Mouse (Mus musculus) G1E (cell line): ENCODE results near the gene 1810049J17Rik.

ENCODE experiments used
- CTCF ChIP-seq: IDR thresholded peaks from 2 replicates; pipeline ENCODE4 v1.5.1; 2012; ENCODE audit warnings: low read depth, low read length, inconsistent platforms, mixed read lengths
- GATA1 ChIP-seq: IDR thresholded peaks from 2 replicates; pipeline ENCODE4 v1.6.1; 2012; ENCODE audit warnings: borderline replicate concordance, low read length, inconsistent platforms, mixed read lengths
- GATA2 ChIP-seq: IDR thresholded peaks from 2 replicates; pipeline ENCODE4 v1.6.1; 2012; ENCODE audit warnings: low read depth, low read length, inconsistent platforms, borderline replicate concordance
- POLR2AphosphoS5 ChIP-seq: IDR thresholded peaks from 2 replicates; pipeline ENCODE4 v1.6.1; 2012; ENCODE audit warnings: low read depth, low read length, inconsistent platforms; ENCODE audit not compliant: insufficient replicate concordance
- TAL1 ChIP-seq: conservative IDR thresholded peaks from 2 replicates; pipeline ENCODE4 v1.6.1; 2012; ENCODE audit warnings: low read depth, low read length, inconsistent platforms, mixed read lengths

DNA sequence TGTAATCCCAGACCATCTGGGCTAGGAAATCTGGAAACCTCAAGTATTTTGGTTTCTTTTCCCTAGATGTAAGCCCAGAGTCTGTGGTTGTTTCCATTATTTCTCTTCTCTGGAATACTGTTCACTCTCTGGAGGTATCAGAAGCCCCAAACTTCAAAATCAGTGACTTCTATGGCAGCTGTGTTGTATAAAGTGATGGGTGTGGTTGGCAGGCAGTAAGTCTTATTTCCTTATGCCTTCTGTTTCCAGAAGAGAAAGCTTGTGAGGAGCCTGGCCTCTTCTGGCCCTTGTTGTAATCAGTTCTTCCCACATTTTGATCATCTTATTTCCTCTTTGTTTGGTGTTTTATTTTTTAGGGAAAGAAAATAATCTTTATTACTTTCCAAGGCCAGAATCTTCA is 9.2 kb upstream of the 1810049J17Rik start:
- TF ChIP-seq CTCF, result no peak
- TF ChIP-seq GATA2, result no peak
- TF ChIP-seq GATA1, result no peak
- TF ChIP-seq TAL1, result no peak
- TF ChIP-seq POLR2AphosphoS5, result no peak
